Mouse (Mus musculus): ENCODE data around the gene Zdhhc6. TPM values are rescaled to one million over a fixed set of nuclear protein-coding genes. Genes with fewer than 3 reads are reported as not detected.

Gene Zdhhc6
- polyA plus RNA-seq, 1 experiment = 37.4 TPM

GRCm38 (mm10) chr19:55284093-55284492 lies 31.7 kb downstream of the Zdhhc6 start:
- no peak overlapping the region for H3K4me3 ChIP-seq
- TF ChIP-seq REST (IDR thresholded peaks at IDR 0.05; ENCODE audit: insufficient read depth, insufficient read length) (no peak), POLR2A (IDR thresholded peaks at IDR 0.05; ENCODE audit: insufficient read length, low read depth) (no peak), MYOD1 (IDR thresholded peaks at IDR 0.05; ENCODE audit: control insufficient read depth in 1 of 3, insufficient read length in 2 of 3, low read depth in 2 of 3) (peak in 1 of 3 experiments; percentile 10), USF1 (IDR thresholded peaks at IDR 0.05; ENCODE audit: low read depth) (no peak), MYOG (IDR thresholded peaks at IDR 0.05; ENCODE audit: control insufficient read depth in 1 of 3, insufficient read depth in 1 of 3, insufficient read length in 2 of 3, low read depth in 2 of 3) (no peak)
- H3K79me2 ChIP-seq (ENCODE audit: control insufficient read depth, insufficient read depth) = no peaks in the 10 kb centered on the region
- H3ac ChIP-seq (ENCODE audit: control insufficient read depth, insufficient read length) = no peak overlapping the region
- no peaks in the 10 kb centered on the region for H3K27me3 ChIP-seq (ENCODE audit: control insufficient read depth, insufficient read depth, insufficient read length)
- peaks cover 17% of the 10 kb centered on the region for H3K36me3 ChIP-seq (ENCODE audit: control insufficient read depth, insufficient read depth)
- no peak overlapping the region for H3K4me2 ChIP-seq (ENCODE audit: low read depth)

GRCm38 (mm10) chr19:55276770-55277169 lies 39.1 kb downstream of the Zdhhc6 start:
- Histone ChIP-seq H3ac (ENCODE audit: control insufficient read depth, insufficient read length) (no peak overlapping the region), H3K4me2 (ENCODE audit: low read depth) (no peak overlapping the region), H3K36me3 (ENCODE audit: control insufficient read depth, insufficient read depth) (peaks cover 6% of the 10 kb centered on the region), H3K79me2 (ENCODE audit: control insufficient read depth, insufficient read depth) (no peaks in the 10 kb centered on the region), H3K4me3 (no peak overlapping the region), H3K27me3 (ENCODE audit: control insufficient read depth, insufficient read depth, insufficient read length) (no peaks in the 10 kb centered on the region)
- no peak for TF ChIP-seq TCF3 (IDR thresholded peaks at IDR 0.05; ENCODE audit: insufficient read length, low read depth)
- TF ChIP-seq POLR2A (IDR thresholded peaks at IDR 0.05; ENCODE audit: insufficient read length, low read depth) = no peak
- TF ChIP-seq MAX (IDR thresholded peaks at IDR 0.05; ENCODE audit: low read depth) = no peak
- TF ChIP-seq TCF12 (IDR thresholded peaks at IDR 0.05; ENCODE audit: insufficient read depth, poor library complexity, severe bottlenecking) = no peak
- no peak for TF ChIP-seq MYOG (IDR thresholded peaks at IDR 0.05; ENCODE audit: control insufficient read depth in 1 of 3, insufficient read depth in 1 of 3, insufficient read length in 2 of 3, low read depth in 2 of 3)
- TF ChIP-seq REST (IDR thresholded peaks at IDR 0.05; ENCODE audit: insufficient read depth, insufficient read length) = no peak
- TF ChIP-seq USF1 (IDR thresholded peaks at IDR 0.05; ENCODE audit: low read depth) = no peak
- TF ChIP-seq E2F4 (IDR thresholded peaks at IDR 0.05; ENCODE audit: insufficient read depth) = no peak
- TF ChIP-seq CEBPB (IDR thresholded peaks at IDR 0.05; ENCODE audit: insufficient read depth, poor library complexity, severe bottlenecking) = no peak
- no peak for TF ChIP-seq POLR2AphosphoS2 (IDR thresholded peaks at IDR 0.05; ENCODE audit: insufficient read length, low read depth)
- no peak for TF ChIP-seq SRF (IDR thresholded peaks at IDR 0.05; ENCODE audit: control insufficient read depth, insufficient read length, low read depth)
- no peak for TF ChIP-seq MYOD1 (IDR thresholded peaks at IDR 0.05; ENCODE audit: control insufficient read depth in 1 of 3, insufficient read length in 2 of 3, low read depth in 2 of 3)

- Histone ChIP-seq H3K36me3 (ENCODE audit: control insufficient read depth, insufficient read depth) (no peaks in the 10 kb centered on the region), H3K4me3 (no peak overlapping the region), H3K79me2 (ENCODE audit: control insufficient read depth, insufficient read depth) (no peaks in the 10 kb centered on the region), H3K27me3 (ENCODE audit: control insufficient read depth, insufficient read depth, insufficient read length) (no peaks in the 10 kb centered on the region), H3K4me2 (ENCODE audit: low read depth) (no peak overlapping the region), H3ac (ENCODE audit: control insufficient read depth, insufficient read length) (no peak overlapping the region)
- TF ChIP-seq TCF12 (IDR thresholded peaks at IDR 0.05; ENCODE audit: insufficient read depth, poor library complexity, severe bottlenecking) (no peak), REST (IDR thresholded peaks at IDR 0.05; ENCODE audit: insufficient read depth, insufficient read length) (no peak), SRF (IDR thresholded peaks at IDR 0.05; ENCODE audit: control insufficient read depth, insufficient read length, low read depth) (no peak), POLR2A (IDR thresholded peaks at IDR 0.05; ENCODE audit: insufficient read length, low read depth) (no peak), MAX (IDR thresholded peaks at IDR 0.05; ENCODE audit: low read depth) (no peak), POLR2AphosphoS2 (IDR thresholded peaks at IDR 0.05; ENCODE audit: insufficient read length, low read depth) (no peak), TCF3 (IDR thresholded peaks at IDR 0.05; ENCODE audit: insufficient read length, low read depth) (no peak)
Measured at GRCm38 (mm10) chr19:55276100-55276499, 39.7 kb downstream of the Zdhhc6 start.

GRCm38 (mm10) chr19:55273340-55273739 lies 42.5 kb downstream of the Zdhhc6 start:
- no peaks in the 10 kb centered on the region for H3K79me2 ChIP-seq (ENCODE audit: control insufficient read depth, insufficient read depth)
- no peak overlapping the region for H3ac ChIP-seq (ENCODE audit: control insufficient read depth, insufficient read length)
- no peaks in the 10 kb centered on the region for H3K36me3 ChIP-seq (ENCODE audit: control insufficient read depth, insufficient read depth)
- TF ChIP-seq USF1 (IDR thresholded peaks at IDR 0.05; ENCODE audit: low read depth) (no peak), TCF3 (IDR thresholded peaks at IDR 0.05; ENCODE audit: insufficient read length, low read depth) (no peak), TCF12 (IDR thresholded peaks at IDR 0.05; ENCODE audit: insufficient read depth, poor library complexity, severe bottlenecking) (no peak), MAX (IDR thresholded peaks at IDR 0.05; ENCODE audit: low read depth) (no peak), CEBPB (IDR thresholded peaks at IDR 0.05; ENCODE audit: insufficient read depth, poor library complexity, severe bottlenecking) (no peak), SRF (IDR thresholded peaks at IDR 0.05; ENCODE audit: control insufficient read depth, insufficient read length, low read depth) (no peak), MYOG (IDR thresholded peaks at IDR 0.05; ENCODE audit: control insufficient read depth in 1 of 3, insufficient read depth in 1 of 3, insufficient read length in 2 of 3, low read depth in 2 of 3) (no peak), E2F4 (IDR thresholded peaks at IDR 0.05; ENCODE audit: insufficient read depth) (no peak), POLR2AphosphoS2 (IDR thresholded peaks at IDR 0.05; ENCODE audit: insufficient read length, low read depth) (no peak), MYOD1 (IDR thresholded peaks at IDR 0.05; ENCODE audit: control insufficient read depth in 1 of 3, insufficient read length in 2 of 3, low read depth in 2 of 3) (no peak), POLR2A (IDR thresholded peaks at IDR 0.05; ENCODE audit: insufficient read length, low read depth) (no peak), REST (IDR thresholded peaks at IDR 0.05; ENCODE audit: insufficient read depth, insufficient read length) (no peak)
- H3K4me2 ChIP-seq (ENCODE audit: low read depth) = no peak overlapping the region
- no peak overlapping the region for H3K4me3 ChIP-seq
- H3K27me3 ChIP-seq (ENCODE audit: control insufficient read depth, insufficient read depth, insufficient read length) = no peaks in the 10 kb centered on the region

- Histone ChIP-seq H3K4me2 (ENCODE audit: low read depth) (no peak overlapping the region), H3K27me3 (ENCODE audit: control insufficient read depth, insufficient read depth, insufficient read length) (no peaks in the 10 kb centered on the region), H3K79me2 (ENCODE audit: control insufficient read depth, insufficient read depth) (no peaks in the 10 kb centered on the region), H3K36me3 (ENCODE audit: control insufficient read depth, insufficient read depth) (no peaks in the 10 kb centered on the region), H3ac (ENCODE audit: control insufficient read depth, insufficient read length) (no peak overlapping the region), H3K4me3 (no peak overlapping the region)
- TF ChIP-seq MAX (IDR thresholded peaks at IDR 0.05; ENCODE audit: low read depth) = no peak
- no peak for TF ChIP-seq USF1 (IDR thresholded peaks at IDR 0.05; ENCODE audit: low read depth)
- TF ChIP-seq REST (IDR thresholded peaks at IDR 0.05; ENCODE audit: insufficient read depth, insufficient read length) = no peak
- no peak for TF ChIP-seq E2F4 (IDR thresholded peaks at IDR 0.05; ENCODE audit: insufficient read depth)
- TF ChIP-seq POLR2AphosphoS2 (IDR thresholded peaks at IDR 0.05; ENCODE audit: insufficient read length, low read depth) = no peak
- TF ChIP-seq TCF3 (IDR thresholded peaks at IDR 0.05; ENCODE audit: insufficient read length, low read depth) = no peak
- TF ChIP-seq MYOD1 (IDR thresholded peaks at IDR 0.05; ENCODE audit: control insufficient read depth in 1 of 3, insufficient read length in 2 of 3, low read depth in 2 of 3) = no peak
- no peak for TF ChIP-seq POLR2A (IDR thresholded peaks at IDR 0.05; ENCODE audit: insufficient read length, low read depth)
Measured at GRCm38 (mm10) chr19:55271448-55271847, 44.4 kb downstream of the Zdhhc6 start.

Measured in myocyte (in vitro differentiated cells).